Mouse (Mus musculus): Measurements from ENCODE around the gene Mgat2. TPM values are rescaled to one million over a fixed set of nuclear protein-coding genes. Genes with fewer than 3 reads are reported as not detected.

Gene Mgat2
- total and polyA plus RNA-seq, 3 experiments, result 40.9 to 65.3 TPM; not detected in 1

DNA sequence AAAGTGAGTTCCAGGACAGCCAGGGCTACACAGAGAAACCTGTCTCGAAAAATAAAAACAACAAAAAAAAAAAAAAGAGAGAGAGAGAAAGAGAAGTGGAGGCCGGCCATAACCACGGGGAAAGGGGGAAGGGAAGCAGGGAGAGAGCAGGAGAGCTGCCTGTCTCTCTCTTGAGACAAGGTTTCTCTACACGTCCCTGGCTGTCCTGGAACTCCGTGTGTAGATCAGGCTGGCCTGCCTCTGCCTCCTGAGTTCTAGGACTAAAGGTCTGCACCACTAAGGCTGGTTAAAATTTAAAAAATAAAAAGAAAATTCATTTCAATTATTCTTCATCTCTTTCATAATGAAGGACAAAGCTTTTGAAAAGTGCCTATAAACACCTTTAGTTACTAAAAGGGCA, 7.4 kb downstream of the Mgat2 start:
- TF ChIP-seq SMC3 (IDR thresholded peaks at IDR 0.05; ENCODE audit: low read depth, low read length) (no peak), MAFK (IDR thresholded peaks at IDR 0.05; ENCODE audit: borderline replicate concordance, low read depth, low read length) (no peak), ZC3H11A (IDR thresholded peaks at IDR 0.05; ENCODE audit: low read depth, low read length) (no peak), JUND (IDR thresholded peaks at IDR 0.05; ENCODE audit: low read depth, low read length) (no peak), MAX (IDR thresholded peaks at IDR 0.05; ENCODE audit: low read length) (no peak), KAT2A (conservative IDR thresholded peaks at IDR 0.05; ENCODE audit: low read depth, low read length) (no peak), GATA1 (IDR thresholded peaks at IDR 0.05; ENCODE audit: low read depth, low read length) (no peak), USF1 (IDR thresholded peaks at IDR 0.05; ENCODE audit: low read depth, low read length) (no peak), POLR2AphosphoS2 (IDR thresholded peaks at IDR 0.05; ENCODE audit: low read length) (no peak), EP300 (IDR thresholded peaks at IDR 0.05; ENCODE audit: low read depth in 1 of 2, low read length in 2 of 2) (no peak), RAD21 (IDR thresholded peaks at IDR 0.05; ENCODE audit: low read depth, low read length) (no peak), MYC (IDR thresholded peaks at IDR 0.05; ENCODE audit: low read depth, low read length) (no peak), CTCF (IDR thresholded peaks at IDR 0.05 in 2 of 3, conservative IDR thresholded peaks at IDR 0.05 in 1 of 3; ENCODE audit: control insufficient read depth in 1 of 3, insufficient read depth in 1 of 3, low read depth in 2 of 3, low read length in 3 of 3, poor library complexity in 1 of 3, severe bottlenecking in 1 of 3) (no peak), TCF12 (IDR thresholded peaks at IDR 0.05; ENCODE audit: low read depth, low read length) (no peak), MXI1 (IDR thresholded peaks at IDR 0.05; ENCODE audit: low read depth, low read length) (no peak), NELFE (IDR thresholded peaks at IDR 0.05; ENCODE audit: low read depth, low read length) (no peak), ELF1 (IDR thresholded peaks at IDR 0.05; ENCODE audit: low read depth, low read length) (no peak), E2F4 (IDR thresholded peaks at IDR 0.05; ENCODE audit: borderline replicate concordance, low read depth, low read length) (no peak)
- no peak for DNase-seq (ENCODE audit: low read depth, low spot score)
- H3K27me3 ChIP-seq (ENCODE audit: control insufficient read depth in 1 of 2, insufficient read depth in 2 of 2, low read length in 2 of 2), result no peaks in the 10 kb centered on the region
- H3K9me3 ChIP-seq (replicated peaks; ENCODE audit: insufficient read depth, low read length), result no peaks in the 10 kb centered on the region
- H3K4me3 ChIP-seq (ENCODE audit: control insufficient read depth in 1 of 2, insufficient read depth in 1 of 2, low read depth in 2 of 2, low read length in 2 of 2), result no peak overlapping the region
- H3K4me1 ChIP-seq (ENCODE audit: control insufficient read depth in 1 of 2, insufficient read depth in 2 of 2, low read length in 2 of 2), result peaks cover 2 to 11% of the 10 kb centered on the region in 2 experiments
- H3K27ac ChIP-seq (ENCODE audit: control insufficient read depth, low read depth, low read length), result no peak overlapping the region
- peaks cover 6 to 16% of the 10 kb centered on the region in 2 experiments for H3K36me3 ChIP-seq (ENCODE audit: control insufficient read depth in 1 of 2, insufficient read depth in 2 of 2, low read length in 2 of 2)
- H3K9ac ChIP-seq (ENCODE audit: control insufficient read depth, low read depth, low read length, poor library complexity, severe bottlenecking), result no peak overlapping the region
- peaks cover 35% of the 10 kb centered on the region for H3K79me2 ChIP-seq (ENCODE audit: control insufficient read depth, insufficient read depth, low read length, poor library complexity)

GRCm38 (mm10) chr12:69192637-69193036, 8.7 kb downstream of the Mgat2 start:
- no peak for DNase-seq (ENCODE audit: low read depth, low spot score)
- no peak overlapping the region for H3K4me3 ChIP-seq (ENCODE audit: control insufficient read depth in 1 of 2, insufficient read depth in 1 of 2, low read depth in 2 of 2, low read length in 2 of 2)
- no peak overlapping the region for H3K9ac ChIP-seq (ENCODE audit: control insufficient read depth, low read depth, low read length, poor library complexity, severe bottlenecking)
- TF ChIP-seq MEF2A (IDR thresholded peaks at IDR 0.05; ENCODE audit: extremely low read depth, insufficient replicate concordance, low read depth, low read length, poor library complexity, severe bottlenecking), result no peak
- peaks cover 38% of the 10 kb centered on the region for H3K79me2 ChIP-seq (ENCODE audit: control insufficient read depth, insufficient read depth, low read length, poor library complexity)
- peaks cover 2 to 5% of the 10 kb centered on the region in 2 experiments for H3K4me1 ChIP-seq (ENCODE audit: control insufficient read depth in 1 of 2, insufficient read depth in 2 of 2, low read length in 2 of 2)
- H3K36me3 ChIP-seq (ENCODE audit: control insufficient read depth in 1 of 2, insufficient read depth in 2 of 2, low read length in 2 of 2), result peaks cover 6 to 9% of the 10 kb centered on the region in 2 experiments
- H3K9me3 ChIP-seq (replicated peaks; ENCODE audit: insufficient read depth, low read length), result no peaks in the 10 kb centered on the region
- H3K27ac ChIP-seq (ENCODE audit: control insufficient read depth, low read depth, low read length), result no peak overlapping the region
- no peaks in the 10 kb centered on the region for H3K27me3 ChIP-seq (ENCODE audit: control insufficient read depth in 1 of 2, insufficient read depth in 2 of 2, low read length in 2 of 2)
